Mouse (Mus musculus): ENCODE data around the gene 1700018B08Rik. TPM values are rescaled to one million over a fixed set of nuclear protein-coding genes. Genes with fewer than 3 reads are reported as not detected.
A peak's percentile ranks its signal among the peaks of the same experiment; 100 is the strongest.

The 1700018B08Rik gene
- total and polyA plus RNA-seq, 3 experiments: not detected

GRCm38 (mm10) chr8:121547132-121547531 lies 3.0 kb upstream of the 1700018B08Rik start:
- ATAC-seq (ENCODE audit: extremely low read depth, insufficient number of reproducible peaks, low FRiP score, poor library complexity, severe bottlenecking): peak; percentile 62
- H3K4me3 ChIP-seq (ENCODE audit: low read depth, low read length): no peak overlapping the region

GRCm38 (mm10) chr8:121544936-121545335 lies 816 bp upstream of the 1700018B08Rik start:
- no peak overlapping the region for H3K4me3 ChIP-seq (ENCODE audit: low read depth, low read length)
- TF ChIP-seq POLR2AphosphoS5 (IDR thresholded peaks at IDR 0.05; ENCODE audit: insufficient replicate concordance, low read depth, low read length) (no peak), TAL1 (conservative IDR thresholded peaks at IDR 0.05; ENCODE audit: low read depth, low read length) (no peak), CTCF (IDR thresholded peaks at IDR 0.05; ENCODE audit: low read depth, low read length) (no peak), GATA2 (IDR thresholded peaks at IDR 0.05; ENCODE audit: borderline replicate concordance, low read depth, low read length) (no peak), GATA1 (IDR thresholded peaks at IDR 0.05; ENCODE audit: borderline replicate concordance, low read length) (no peak)
- no peaks in the 10 kb centered on the region; the same call in 1 of the 2 replicates for H3K27me3 ChIP-seq (ENCODE audit: insufficient read depth, low read length)
- H3K9me3 ChIP-seq (replicated peaks): peaks cover 19% of the 10 kb centered on the region
- ATAC-seq (ENCODE audit: extremely low read depth, insufficient number of reproducible peaks, low FRiP score, poor library complexity, severe bottlenecking) (no peak), DNase-seq (ENCODE audit: low spot score) (no peak)
- peaks cover 9% of the 10 kb centered on the region for H3K36me3 ChIP-seq (replicated peaks)
- H3K4me1 ChIP-seq (ENCODE audit: insufficient read depth, low read depth, low read length): no peaks in the 10 kb centered on the region

More at GRCm38 (mm10) chr8:121547132-121547531, 3.0 kb upstream of the 1700018B08Rik start:
- DNase-seq (ENCODE audit: low spot score): peak; percentile 65
- Histone ChIP-seq H3K4me1 (ENCODE audit: insufficient read depth, low read depth, low read length) (no peaks in the 10 kb centered on the region), H3K36me3 (replicated peaks) (peaks cover 31% of the 10 kb centered on the region), H3K9me3 (replicated peaks) (peaks cover 8% of the 10 kb centered on the region), H3K27me3 (ENCODE audit: insufficient read depth, low read length) (no peaks in the 10 kb centered on the region; the same call in 1 of the 2 replicates)
- no peak for TF ChIP-seq GATA2 (IDR thresholded peaks at IDR 0.05; ENCODE audit: borderline replicate concordance, low read depth, low read length)
- peak; percentile 93 for TF ChIP-seq CTCF (IDR thresholded peaks at IDR 0.05; ENCODE audit: low read depth, low read length)

- no peak for DNase-seq (ENCODE audit: low spot score)
- Histone ChIP-seq H3K4me3 (ENCODE audit: low read depth, low read length) (no peak overlapping the region), H3K4me1 (ENCODE audit: insufficient read depth, low read depth, low read length) (no peaks in the 10 kb centered on the region), H3K36me3 (replicated peaks) (no peaks in the 10 kb centered on the region), H3K27me3 (ENCODE audit: insufficient read depth, low read length) (no peaks in the 10 kb centered on the region; the same call in 1 of the 2 replicates), H3K9me3 (replicated peaks) (peaks cover 25% of the 10 kb centered on the region)
- no peak for ATAC-seq (ENCODE audit: extremely low read depth, insufficient number of reproducible peaks, low FRiP score, poor library complexity, severe bottlenecking)
- TF ChIP-seq GATA1 (IDR thresholded peaks at IDR 0.05; ENCODE audit: borderline replicate concordance, low read length) (no peak), POLR2AphosphoS5 (IDR thresholded peaks at IDR 0.05; ENCODE audit: insufficient replicate concordance, low read depth, low read length) (no peak), GATA2 (IDR thresholded peaks at IDR 0.05; ENCODE audit: borderline replicate concordance, low read depth, low read length) (no peak), CTCF (IDR thresholded peaks at IDR 0.05; ENCODE audit: low read depth, low read length) (no peak), TAL1 (conservative IDR thresholded peaks at IDR 0.05; ENCODE audit: low read depth, low read length) (no peak)
These were observed 1.2 kb downstream of the 1700018B08Rik start for GRCm38 (mm10) chr8:121542901-121543300.

- no peaks in the 10 kb centered on the region for H3K36me3 ChIP-seq (replicated peaks)
- H3K4me3 ChIP-seq (ENCODE audit: low read depth, low read length): no peak overlapping the region
- TF ChIP-seq POLR2AphosphoS5 (IDR thresholded peaks at IDR 0.05; ENCODE audit: insufficient replicate concordance, low read depth, low read length) (no peak), GATA1 (IDR thresholded peaks at IDR 0.05; ENCODE audit: borderline replicate concordance, low read length) (no peak), CTCF (IDR thresholded peaks at IDR 0.05; ENCODE audit: low read depth, low read length) (no peak), GATA2 (IDR thresholded peaks at IDR 0.05; ENCODE audit: borderline replicate concordance, low read depth, low read length) (no peak), TAL1 (conservative IDR thresholded peaks at IDR 0.05; ENCODE audit: low read depth, low read length) (no peak)
- H3K27me3 ChIP-seq (ENCODE audit: insufficient read depth, low read length): no peaks in the 10 kb centered on the region; the same call in 1 of the 2 replicates
- ATAC-seq (ENCODE audit: extremely low read depth, insufficient number of reproducible peaks, low FRiP score, poor library complexity, severe bottlenecking) (no peak), DNase-seq (ENCODE audit: low spot score) (no peak)
- H3K4me1 ChIP-seq (ENCODE audit: insufficient read depth, low read depth, low read length): no peaks in the 10 kb centered on the region
- peaks cover 25% of the 10 kb centered on the region for H3K9me3 ChIP-seq (replicated peaks)
These were observed 2.3 kb downstream of the 1700018B08Rik start for GRCm38 (mm10) chr8:121541862-121542261.

- DNase-seq (ENCODE audit: low spot score) (no peak), ATAC-seq (ENCODE audit: extremely low read depth, insufficient number of reproducible peaks, low FRiP score, poor library complexity, severe bottlenecking) (no peak)
- Histone ChIP-seq H3K4me1 (ENCODE audit: insufficient read depth, low read depth, low read length) (no peaks in the 10 kb centered on the region), H3K36me3 (replicated peaks) (no peaks in the 10 kb centered on the region), H3K9me3 (replicated peaks) (peaks cover 60% of the 10 kb centered on the region), H3K27me3 (ENCODE audit: insufficient read depth, low read length) (no peaks in the 10 kb centered on the region), H3K4me3 (ENCODE audit: low read depth, low read length) (no peak overlapping the region)
- TF ChIP-seq TAL1 (conservative IDR thresholded peaks at IDR 0.05; ENCODE audit: low read depth, low read length) (no peak), GATA1 (IDR thresholded peaks at IDR 0.05; ENCODE audit: borderline replicate concordance, low read length) (no peak), GATA2 (IDR thresholded peaks at IDR 0.05; ENCODE audit: borderline replicate concordance, low read depth, low read length) (no peak), CTCF (IDR thresholded peaks at IDR 0.05; ENCODE audit: low read depth, low read length) (no peak), POLR2AphosphoS5 (IDR thresholded peaks at IDR 0.05; ENCODE audit: insufficient replicate concordance, low read depth, low read length) (no peak)
These were observed 11.7 kb downstream of the 1700018B08Rik start for GRCm38 (mm10) chr8:121532381-121532780.

GRCm38 (mm10) chr8:121530639-121531038 lies 13.5 kb downstream of the 1700018B08Rik start:
- ATAC-seq (ENCODE audit: extremely low read depth, insufficient number of reproducible peaks, low FRiP score, poor library complexity, severe bottlenecking) (no peak), DNase-seq (ENCODE audit: low spot score) (no peak)
- Histone ChIP-seq H3K9me3 (replicated peaks) (peaks cover 68% of the 10 kb centered on the region), H3K36me3 (replicated peaks) (no peaks in the 10 kb centered on the region), H3K4me3 (ENCODE audit: low read depth, low read length) (no peak overlapping the region), H3K27me3 (ENCODE audit: insufficient read depth, low read length) (no peaks in the 10 kb centered on the region), H3K4me1 (ENCODE audit: insufficient read depth, low read depth, low read length) (no peaks in the 10 kb centered on the region)
- TF ChIP-seq POLR2AphosphoS5 (IDR thresholded peaks at IDR 0.05; ENCODE audit: insufficient replicate concordance, low read depth, low read length) (no peak), GATA1 (IDR thresholded peaks at IDR 0.05; ENCODE audit: borderline replicate concordance, low read length) (no peak), TAL1 (conservative IDR thresholded peaks at IDR 0.05; ENCODE audit: low read depth, low read length) (no peak), GATA2 (IDR thresholded peaks at IDR 0.05; ENCODE audit: borderline replicate concordance, low read depth, low read length) (no peak), CTCF (IDR thresholded peaks at IDR 0.05; ENCODE audit: low read depth, low read length) (no peak)
